9 mouse cellular contexts compared by ENCODE assay signal in genomic region chr10:68354335-68355231, GRCm38 (mm10).
DNase-seq lines count a peak whose midpoint lies in the region; ATAC-seq and TF ChIP-seq lines count a peak whose summit lies in the region.
"Had no signal": no experiment of that assay in that cellular context is flagged by ENCODE, and none has a peak within 500 bp of the region (broad histone marks: within the 10 kb centered on the region; RNA-seq: fewer than 3 reads in every experiment).

No protein-coding gene starts in this region.

- H3K4me2 ChIP-seq in midbrain, embryonic 16.5 days (ENCODE audit: low read length), result no peak overlapping the region

- intact Hi-C loops in left cerebral cortex, postnatal 36 days (cut with DNase I), result loop anchor here (5.0 kb wide), 1 partner anchor 77 kb away; the partner anchor contains the start of gene Arid5b

- no peak overlapping the region for H3K4me3 ChIP-seq in midbrain, embryonic 10.5 days
- no peak overlapping the region for H3K4me3 ChIP-seq in midbrain, embryonic 16.5 days (ENCODE audit: low read depth, low read length)
- no peak overlapping the region for H3K4me3 ChIP-seq in kidney, adult 2 months (ENCODE audit: insufficient read depth, low read depth, low read length)

- H3K36me3 ChIP-seq in midbrain, embryonic 10.5 days, result no peaks in the 10 kb centered on the region
- H3K36me3 ChIP-seq in midbrain, embryonic 16.5 days (ENCODE audit: control insufficient read depth, insufficient read depth, low read length), result no peaks in the 10 kb centered on the region
- H3K36me3 ChIP-seq in kidney, adult 2 months (ENCODE audit: control insufficient read depth, insufficient read depth, low read length), result no peaks in the 10 kb centered on the region

- TF ChIP-seq CTCF in kidney, adult 2 months (conservative IDR thresholded peaks at IDR 0.05; ENCODE audit: insufficient read depth, insufficient read length, low read depth, low read length), result no peak

- ATAC-seq in midbrain, embryonic 16.5 days, result no peak

- 47% methylated on average over 7 of the region's 8 CpGs for WGBS in midbrain, embryonic 10.5 days
- WGBS in midbrain, embryonic 16.5 days, result 35% methylated on average over 7 of the region's 8 CpGs
- 8% methylated on average over 7 of the region's 8 CpGs for WGBS in kidney, adult 2 months

- H3K4me1 ChIP-seq in midbrain, embryonic 10.5 days, result peaks cover 32% of the 10 kb centered on the region
- H3K4me1 ChIP-seq in midbrain, embryonic 16.5 days (ENCODE audit: control insufficient read depth, insufficient read depth, low read length), result peaks cover 9% of the 10 kb centered on the region; the same call in 1 of the 2 replicates
- peaks cover 16% of the 10 kb centered on the region for H3K4me1 ChIP-seq in kidney, adult 2 months (ENCODE audit: control insufficient read depth, insufficient read depth, low read length)

- no peak overlapping the region for H3K9ac ChIP-seq in midbrain, embryonic 16.5 days (ENCODE audit: low read depth, low read length)

- H3K27me3 ChIP-seq in midbrain, embryonic 10.5 days (ENCODE audit: low read depth, poor library complexity, severe bottlenecking), result no peaks in the 10 kb centered on the region
- no peaks in the 10 kb centered on the region for H3K27me3 ChIP-seq in midbrain, embryonic 16.5 days (ENCODE audit: control insufficient read depth, insufficient read depth, low read depth, low read length)
- no peaks in the 10 kb centered on the region for H3K27me3 ChIP-seq in kidney, adult 2 months (replicated peaks; ENCODE audit: control insufficient read depth, insufficient read depth, low read length)

- H3K9me3 ChIP-seq in midbrain, embryonic 10.5 days (replicated peaks), result no peaks in the 10 kb centered on the region; the same call in 1 of the 2 replicates
- H3K9me3 ChIP-seq in midbrain, embryonic 16.5 days (replicated peaks; ENCODE audit: control insufficient read depth, low read length, poor library complexity, severe bottlenecking), result no peaks in the 10 kb centered on the region

- no peak for DNase-seq in midbrain, embryonic 10.5 days (ENCODE audit: low spot score)
- DNase-seq in embryo, embryonic 10.5 days (ENCODE audit: low spot score), result peak; percentile 50
- peak; percentile 82 for DNase-seq in kidney, adult 2 months
- peak; percentile 72 for DNase-seq in lung, postnatal 25 days (ENCODE audit: low spot score)
- no peak for DNase-seq in cerebellum, adult 8-10 months
- DNase-seq in natural killer cell, adult 2 months (ENCODE audit: low spot score in 2 of 2), result no peak
- DNase-seq in left cerebral cortex, postnatal 36 days (ENCODE audit: low spot score in 2 of 2), result no peak

- TF ChIP-seq POLR2A in kidney, adult 2 months (IDR thresholded peaks at IDR 0.05; ENCODE audit: low read depth, low read length), result no peak

- peak overlapping the region; percentile 52; the same call in 1 of the 2 replicates for H3K27ac ChIP-seq in midbrain, embryonic 10.5 days (replicated peaks)
- H3K27ac ChIP-seq in midbrain, embryonic 16.5 days (ENCODE audit: low read length), result no peak overlapping the region
- H3K27ac ChIP-seq in kidney, adult 2 months (ENCODE audit: insufficient read depth, low read depth, low read length), result peak overlapping the region; percentile 86
- H3K27ac ChIP-seq: macrophage had no signal

Comparison
In these comparisons a context has a peak if more than half of its experiments do, and no peak if none do; other contexts are left out.
1. DNase-seq: peak in embryo, embryonic 10.5 days (single experiment), kidney, adult 2 months (single experiment) and lung, postnatal 25 days (single experiment); none in midbrain, embryonic 10.5 days (single experiment), cerebellum, adult 8-10 months (single experiment), natural killer cell, adult 2 months (0 of 2) and left cerebral cortex, postnatal 36 days (0 of 2).